Mouse (Mus musculus) E14TG2a.4 (cell line): ENCODE measurements around the gene Fam20b.

ENCODE experiments used
- CTCF ChIP-seq: conservative IDR thresholded peaks from 2 replicates; pipeline ENCODE4 v1.5.1; 2014; ENCODE audit warnings: low read length
- NANOG ChIP-seq: IDR thresholded peaks from 2 replicates; pipeline ENCODE4 v1.6.1; 2014; ENCODE audit warnings: borderline replicate concordance, low read length, mixed read lengths

DNA sequence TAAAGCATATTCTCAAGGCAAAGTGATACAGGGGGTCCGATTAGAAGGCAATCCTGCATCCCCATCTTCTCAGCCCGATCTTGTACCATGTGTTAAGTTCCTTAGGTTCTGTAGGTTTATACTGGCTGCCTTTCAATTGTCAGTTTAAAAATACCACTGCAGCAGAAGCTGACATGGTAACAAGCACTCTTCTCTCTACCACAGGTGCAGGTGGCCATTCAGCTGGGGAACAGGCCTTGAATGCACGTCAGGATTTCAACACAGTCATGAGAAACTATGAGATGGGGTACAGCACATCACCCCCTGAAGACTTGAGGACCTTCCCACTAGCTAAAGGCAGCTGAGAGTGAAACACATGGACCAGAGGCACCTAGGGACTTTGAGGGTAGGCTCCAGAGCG is 15.4 kb downstream of the Fam20b start:
- TF ChIP-seq CTCF (no peak), NANOG (no peak)
